8 mouse cellular contexts compared by ENCODE assay signal in genomic region chr2:26449121-26450060, GRCm38 (mm10). TPM values are rescaled to one million over a fixed set of nuclear protein-coding genes. Genes with fewer than 3 reads are reported as not detected.
DNase-seq lines count a peak whose midpoint lies in the region; ATAC-seq and TF ChIP-seq lines count a peak whose summit lies in the region.

No protein-coding gene starts in this region.

- H3K4me1 ChIP-seq in heart, adult 2 months (ENCODE audit: control insufficient read depth, insufficient read depth, low read length) = peaks cover 8% of the 10 kb centered on the region
- H3K4me1 ChIP-seq in heart, embryonic 12.5 days (replicated peaks) = peaks cover 28% of the 10 kb centered on the region
- H3K4me1 ChIP-seq in limb, embryonic 11.5 days (ENCODE audit: control insufficient read depth, insufficient read depth, low read length) = peaks cover 6% of the 10 kb centered on the region

- H3K4me3 ChIP-seq in heart, adult 2 months = no peak overlapping the region
- no peak overlapping the region for H3K4me3 ChIP-seq in heart, embryonic 12.5 days
- H3K4me3 ChIP-seq in limb, embryonic 11.5 days (ENCODE audit: low read depth, low read length) = no peak overlapping the region

- TF ChIP-seq EP300 in heart, adult 2 months (IDR thresholded peaks at IDR 0.05; ENCODE audit: insufficient read depth, low read depth, low read length) = peak; percentile 90; the same call in 1 of the 2 replicates

- intact Hi-C loops in heart, adult 2 months (cut with DNase I) = loop anchor here (1.0 to 10.0 kb wide), 5 partner anchors 53 to 455 kb away; partner anchors contain the start of gene Surf6

- H3K79me2 ChIP-seq in heart, adult 2 months (replicated peaks; ENCODE audit: control insufficient read depth, insufficient read depth, low read length) = no peaks in the 10 kb centered on the region; the same call in 1 of the 2 replicates

- H3K36me3 ChIP-seq in heart, adult 2 months (ENCODE audit: control insufficient read depth, insufficient read depth, low read length) = no peaks in the 10 kb centered on the region
- 0 out of 2 replicates have a peak, but pooled peaks cover 3% of the 10 kb centered on the region for H3K36me3 ChIP-seq in heart, embryonic 12.5 days
- H3K36me3 ChIP-seq in limb, embryonic 11.5 days (ENCODE audit: control insufficient read depth, insufficient read depth, low read length) = no peaks in the 10 kb centered on the region

- no peak for ATAC-seq in heart, embryonic 12.5 days (ENCODE audit: insufficient number of reproducible peaks, low FRiP score)
- no peak for ATAC-seq in limb, embryonic 11.5 days (ENCODE audit: insufficient number of reproducible peaks, low FRiP score, low TSS enrichment, low read depth)
- peak; percentile 13; the same call in 1 of the 2 replicates for ATAC-seq in neutrophil, adult 5-6 weeks (ENCODE audit: extremely low read depth, insufficient number of reproducible peaks, low FRiP score, poor library complexity, severe bottlenecking)

- H3K4me2 ChIP-seq in heart, embryonic 12.5 days = no peak overlapping the region
- H3K4me2 ChIP-seq in limb, embryonic 11.5 days (ENCODE audit: low read depth, severe bottlenecking) = no peak overlapping the region

- TF ChIP-seq POLR2A in heart, adult 2 months (IDR thresholded peaks at IDR 0.05; ENCODE audit: insufficient read depth, low read depth, low read length) = no peak

- 24% methylated on average over 5 of the region's 5 CpGs for WGBS in heart, adult 2 months
- WGBS in heart, embryonic 12.5 days = 25% methylated on average over 5 of the region's 5 CpGs
- WGBS in limb, embryonic 11.5 days = 21% methylated on average over 5 of the region's 5 CpGs

- H3K27me3 ChIP-seq in heart, adult 2 months (ENCODE audit: control insufficient read depth, insufficient read depth, low read length) = no peaks in the 10 kb centered on the region
- H3K27me3 ChIP-seq in heart, embryonic 12.5 days (replicated peaks) = no peaks in the 10 kb centered on the region
- no peaks in the 10 kb centered on the region for H3K27me3 ChIP-seq in limb, embryonic 11.5 days (ENCODE audit: control insufficient read depth, insufficient read depth, low read length)

- DNase-seq in heart, adult 2 months = peak; percentile 72 to 85
- DNase-seq in adrenal gland, adult 18-20 months (ENCODE audit: low spot score in 2 of 2) = peak; percentile 76 to 82
- peak; percentile 86 for DNase-seq in embryo, embryonic 10.5 days (ENCODE audit: low spot score)
- DNase-seq in hindlimb bud, embryonic 11.5 days (ENCODE audit: extremely low spot score, low read depth, low spot score) = peak; percentile 62
- DNase-seq in limb, embryonic 11.5 days (ENCODE audit: low spot score) = peak; percentile 92
- DNase-seq in thymus, postnatal 10 days (ENCODE audit: low spot score in 2 of 2) = peak; percentile 65 to 86

- H3K9me3 ChIP-seq in heart, embryonic 12.5 days (replicated peaks) = no peaks in the 10 kb centered on the region
- H3K9me3 ChIP-seq in limb, embryonic 11.5 days (ENCODE audit: control insufficient read depth, low read length) = no peaks in the 10 kb centered on the region

- H3K9ac ChIP-seq in heart, adult 2 months (ENCODE audit: low read depth, low read length) = no peak overlapping the region
- no peak overlapping the region for H3K9ac ChIP-seq in heart, embryonic 12.5 days
- H3K9ac ChIP-seq in limb, embryonic 11.5 days (ENCODE audit: low read length) = no peak overlapping the region

- TF ChIP-seq CTCF in heart, adult 2 months (IDR thresholded peaks at IDR 0.05) = peak; percentile 85

- no peak overlapping the region for H3K27ac ChIP-seq in heart, adult 2 months
- H3K27ac ChIP-seq in heart, embryonic 12.5 days (ENCODE audit: poor library complexity, severe bottlenecking) = no peak overlapping the region
- H3K27ac ChIP-seq in limb, embryonic 11.5 days (replicated peaks; ENCODE audit: low read depth, low read length) = no peak overlapping the region

RNA-seq across cellular contexts. Expression of gene Sec16a, which starts 4.4 kb away (rescaled TPM):
- 10 to 100 TPM; 36.3 to 40.4 TPM for total RNA-seq in heart, adult 2 months (2021)
- polyA plus RNA-seq in heart, adult 2 months (2012; rRNA removed) = 37.5 and 50.1 TPM in 2 replicates
- polyA plus RNA-seq in heart, embryonic 12.5 days (2016; fragmentation: Nextera tagmentation; extraction: Ambion mirVana) = 22.6 and 24.5 TPM in 2 replicates
- total RNA-seq in adrenal gland, adult 18-20 months (2021) = 10 to 100 TPM; 52.2 to 69.1 TPM
- 36.3 and 40.9 TPM in 2 replicates for polyA plus RNA-seq in limb, embryonic 11.5 days (2014; fragmentation: Nextera tagmentation; extraction: Ambion mirVana)
- total RNA-seq in neutrophil, adult 5-6 weeks (2017) = 62.1 and 65.5 TPM in 2 replicates

RNA-seq across cellular contexts. Expression of gene Inpp5e, which starts 40.4 kb away (rescaled TPM):
- 10 to 100 TPM; 15.8 to 16.3 TPM for total RNA-seq in heart, adult 2 months (2021)
- 22.1 and 23.6 TPM in 2 replicates for polyA plus RNA-seq in heart, adult 2 months (2012; rRNA removed)
- polyA plus RNA-seq in heart, embryonic 12.5 days (2016; fragmentation: Nextera tagmentation; extraction: Ambion mirVana) = 17.7 and 19.1 TPM in 2 replicates
- total RNA-seq in adrenal gland, adult 18-20 months (2021) = 10 to 100 TPM; 13.9 to 16.1 TPM
- polyA plus RNA-seq in limb, embryonic 11.5 days (2014; fragmentation: Nextera tagmentation; extraction: Ambion mirVana) = 24.4 and 28.5 TPM in 2 replicates
- 17.1 and 18.5 TPM in 2 replicates for total RNA-seq in neutrophil, adult 5-6 weeks (2017)
